Mouse (Mus musculus): ENCODE results near the gene Arhgef7. TPM values are rescaled to one million over a fixed set of nuclear protein-coding genes. Genes with fewer than 3 reads are reported as not detected.

Gene Arhgef7
- polyA plus RNA-seq, 1 experiment from 2014 or later, result 10.1 TPM

- ATAC-seq (ENCODE audit: low read depth), result no peak
- no peak overlapping the region for H3K9ac ChIP-seq (ENCODE audit: low read depth, low read length)
These were observed 30.1 kb upstream of the Arhgef7 start for GRCm38 (mm10) chr8:11697467-11697866.

DNA sequence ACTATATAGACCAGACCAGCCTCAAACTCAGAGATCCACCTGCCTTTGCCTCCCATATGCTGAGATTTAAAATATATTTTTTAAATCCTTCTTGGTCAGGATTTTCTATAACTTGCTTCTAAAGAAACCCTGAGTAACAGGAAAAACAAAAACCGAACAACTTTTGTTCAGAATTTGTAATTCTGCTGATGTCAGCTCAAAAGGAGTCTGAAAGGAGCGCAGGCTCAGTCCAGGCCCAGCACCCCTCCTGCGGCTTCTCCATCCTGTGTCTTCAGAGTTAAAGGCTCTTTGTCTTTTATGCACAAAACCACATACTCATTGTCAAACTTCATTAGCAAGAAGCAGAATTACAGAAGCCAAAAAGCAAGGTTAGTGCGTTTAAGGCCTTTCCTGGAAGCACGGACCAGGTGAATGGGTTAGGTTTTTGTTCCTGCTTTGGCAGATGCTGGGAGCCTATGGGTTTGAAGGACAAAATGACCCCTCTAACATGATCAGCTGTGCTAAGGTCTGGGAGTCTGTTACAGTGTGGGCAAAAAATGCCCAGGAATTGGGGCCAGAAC is 28.0 kb upstream of the Arhgef7 start:
- WGBS (ENCODE audit: insufficient replicate concordance), result 66% methylated on average over 5 of the region's 5 CpGs
- Histone ChIP-seq H3K36me3 (ENCODE audit: control insufficient read depth, insufficient read depth) (no peaks in the 10 kb centered on the region), H3K9ac (ENCODE audit: low read depth, low read length) (no peak overlapping the region), H3K27me3 (ENCODE audit: control insufficient read depth, insufficient read depth, low read depth, low read length) (no peaks in the 10 kb centered on the region), H3K4me2 (ENCODE audit: low read depth, low read length) (no peak overlapping the region), H3K4me3 (ENCODE audit: low read depth, low read length) (no peak overlapping the region), H3K27ac (ENCODE audit: low read length) (no peak overlapping the region), H3K4me1 (ENCODE audit: control insufficient read depth, low read depth, low read length) (no peaks in the 10 kb centered on the region; the same call in 1 of the 2 replicates), H3K9me3 (replicated peaks; ENCODE audit: control insufficient read depth, low read length) (no peaks in the 10 kb centered on the region)
- ATAC-seq (ENCODE audit: low read depth), result no peak

More at GRCm38 (mm10) chr8:11697467-11697866, 30.1 kb upstream of the Arhgef7 start:
- WGBS (ENCODE audit: insufficient replicate concordance), result 70% methylated on average over 7 of the region's 7 CpGs
- Histone ChIP-seq H3K4me2 (ENCODE audit: low read depth, low read length) (no peak overlapping the region), H3K4me1 (ENCODE audit: control insufficient read depth, low read depth, low read length) (no peaks in the 10 kb centered on the region; the same call in 1 of the 2 replicates), H3K9me3 (replicated peaks; ENCODE audit: control insufficient read depth, low read length) (no peaks in the 10 kb centered on the region), H3K4me3 (ENCODE audit: low read depth, low read length) (no peak overlapping the region), H3K36me3 (ENCODE audit: control insufficient read depth, insufficient read depth) (no peaks in the 10 kb centered on the region), H3K27ac (ENCODE audit: low read length) (no peak overlapping the region), H3K27me3 (ENCODE audit: control insufficient read depth, insufficient read depth, low read depth, low read length) (no peaks in the 10 kb centered on the region)

GRCm38 (mm10) chr8:11700060-11701032 is 27.2 kb upstream of the Arhgef7 start:
- WGBS (ENCODE audit: insufficient replicate concordance), result 35% methylated on average over 26 of the region's 26 CpGs

GRCm38 (mm10) chr8:11701033-11701362 is 26.5 kb upstream of the Arhgef7 start, which contains the start of gene 1700016D06Rik:
1700016D06Rik (minus strand) TSS chr8:11701063.
- Histone ChIP-seq H3K27me3 (ENCODE audit: control insufficient read depth, insufficient read depth, low read depth, low read length) (no peaks in the 10 kb centered on the region), H3K4me3 (ENCODE audit: low read depth, low read length) (no peak within 1 kb of the TSS), H3K4me1 (ENCODE audit: control insufficient read depth, low read depth, low read length) (no peaks in the 10 kb centered on the region; the same call in 1 of the 2 replicates), H3K4me2 (ENCODE audit: low read depth, low read length) (0 out of 2 replicates have a peak within 1 kb of the TSS, but pooled peaks have one; percentile 8), H3K9ac (ENCODE audit: low read depth, low read length) (no peak within 1 kb of the TSS), H3K36me3 (ENCODE audit: control insufficient read depth, insufficient read depth) (no peaks in the 10 kb centered on the region), H3K27ac (ENCODE audit: low read length) (no peak within 1 kb of the TSS), H3K9me3 (replicated peaks; ENCODE audit: control insufficient read depth, low read length) (no peaks in the 10 kb centered on the region)
- WGBS (ENCODE audit: insufficient replicate concordance), result 32% methylated on average over 6 of the region's 6 CpGs
- ATAC-seq (ENCODE audit: low read depth), result no peak

More at GRCm38 (mm10) chr8:11700060-11701032, 27.2 kb upstream of the Arhgef7 start:
- ATAC-seq (ENCODE audit: low read depth), result peak; percentile 58
- no peaks in the 10 kb centered on the region for H3K36me3 ChIP-seq (ENCODE audit: control insufficient read depth, insufficient read depth)
- H3K27me3 ChIP-seq (ENCODE audit: control insufficient read depth, insufficient read depth, low read depth, low read length), result no peaks in the 10 kb centered on the region
- 0 out of 2 replicates have a peak overlapping the region, but pooled peaks have one; percentile 8 for H3K4me2 ChIP-seq (ENCODE audit: low read depth, low read length)
- no peak overlapping the region for H3K27ac ChIP-seq (ENCODE audit: low read length)
- no peak overlapping the region for H3K9ac ChIP-seq (ENCODE audit: low read depth, low read length)
- no peaks in the 10 kb centered on the region; the same call in 1 of the 2 replicates for H3K4me1 ChIP-seq (ENCODE audit: control insufficient read depth, low read depth, low read length)
- H3K9me3 ChIP-seq (replicated peaks; ENCODE audit: control insufficient read depth, low read length), result no peaks in the 10 kb centered on the region
- no peak overlapping the region for H3K4me3 ChIP-seq (ENCODE audit: low read depth, low read length)

GRCm38 (mm10) chr8:11701428-11701827 is 26.1 kb upstream of the Arhgef7 start:
- Histone ChIP-seq H3K9me3 (replicated peaks; ENCODE audit: control insufficient read depth, low read length) (no peaks in the 10 kb centered on the region), H3K27me3 (ENCODE audit: control insufficient read depth, insufficient read depth, low read depth, low read length) (no peaks in the 10 kb centered on the region), H3K4me3 (ENCODE audit: low read depth, low read length) (no peak overlapping the region), H3K9ac (ENCODE audit: low read depth, low read length) (no peak overlapping the region), H3K4me2 (ENCODE audit: low read depth, low read length) (no peak overlapping the region), H3K36me3 (ENCODE audit: control insufficient read depth, insufficient read depth) (no peaks in the 10 kb centered on the region), H3K27ac (ENCODE audit: low read length) (no peak overlapping the region), H3K4me1 (ENCODE audit: control insufficient read depth, low read depth, low read length) (no peaks in the 10 kb centered on the region; the same call in 1 of the 2 replicates)
- 58% methylated on average over 6 of the region's 6 CpGs for WGBS (ENCODE audit: insufficient replicate concordance)
- ATAC-seq (ENCODE audit: low read depth), result no peak

- Histone ChIP-seq H3K36me3 (ENCODE audit: control insufficient read depth, insufficient read depth) (no peaks in the 10 kb centered on the region), H3K4me3 (ENCODE audit: low read depth, low read length) (no peak overlapping the region), H3K4me2 (ENCODE audit: low read depth, low read length) (no peak overlapping the region), H3K27ac (ENCODE audit: low read length) (no peak overlapping the region), H3K9me3 (replicated peaks; ENCODE audit: control insufficient read depth, low read length) (no peaks in the 10 kb centered on the region), H3K27me3 (ENCODE audit: control insufficient read depth, insufficient read depth, low read depth, low read length) (no peaks in the 10 kb centered on the region), H3K9ac (ENCODE audit: low read depth, low read length) (no peak overlapping the region), H3K4me1 (ENCODE audit: control insufficient read depth, low read depth, low read length) (peaks cover 3% of the 10 kb centered on the region; the same call in 1 of the 2 replicates)
- ATAC-seq (ENCODE audit: low read depth), result no peak
- 65% methylated on average over 5 of the region's 5 CpGs for WGBS (ENCODE audit: insufficient replicate concordance)
These were observed 23.7 kb upstream of the Arhgef7 start for GRCm38 (mm10) chr8:11703789-11704188.

GRCm38 (mm10) chr8:11704716-11705420 is 22.7 kb upstream of the Arhgef7 start:
- no peak overlapping the region for H3K27ac ChIP-seq (ENCODE audit: low read length)
- ATAC-seq (ENCODE audit: low read depth), result no peak
- WGBS (ENCODE audit: insufficient replicate concordance), result 47% methylated on average over 6 of the region's 6 CpGs

GRCm38 (mm10) chr8:11705818-11706217 is 21.7 kb upstream of the Arhgef7 start:
- no peaks in the 10 kb centered on the region for H3K9me3 ChIP-seq (replicated peaks; ENCODE audit: control insufficient read depth, low read length)
- H3K4me3 ChIP-seq (ENCODE audit: low read depth, low read length), result no peak overlapping the region
- no peak for ATAC-seq (ENCODE audit: low read depth)
- no peak overlapping the region for H3K27ac ChIP-seq (ENCODE audit: low read length)
- peaks cover 7% of the 10 kb centered on the region for H3K4me1 ChIP-seq (ENCODE audit: control insufficient read depth, low read depth, low read length)
- H3K27me3 ChIP-seq (ENCODE audit: control insufficient read depth, insufficient read depth, low read depth, low read length), result no peaks in the 10 kb centered on the region
- 77% methylated on average over 12 of the region's 12 CpGs for WGBS (ENCODE audit: insufficient replicate concordance)
- no peak overlapping the region for H3K4me2 ChIP-seq (ENCODE audit: low read depth, low read length)
- H3K9ac ChIP-seq (ENCODE audit: low read depth, low read length), result no peak overlapping the region
- no peaks in the 10 kb centered on the region for H3K36me3 ChIP-seq (ENCODE audit: control insufficient read depth, insufficient read depth)

More at GRCm38 (mm10) chr8:11704716-11705420, 22.7 kb upstream of the Arhgef7 start:
- H3K9ac ChIP-seq (ENCODE audit: low read depth, low read length), result no peak overlapping the region
- H3K4me1 ChIP-seq (ENCODE audit: control insufficient read depth, low read depth, low read length), result peaks cover 6% of the 10 kb centered on the region; the same call in 1 of the 2 replicates
- no peaks in the 10 kb centered on the region for H3K27me3 ChIP-seq (ENCODE audit: control insufficient read depth, insufficient read depth, low read depth, low read length)
- no peak overlapping the region for H3K4me3 ChIP-seq (ENCODE audit: low read depth, low read length)
- no peak overlapping the region for H3K4me2 ChIP-seq (ENCODE audit: low read depth, low read length)
- H3K9me3 ChIP-seq (replicated peaks; ENCODE audit: control insufficient read depth, low read length), result no peaks in the 10 kb centered on the region
- no peaks in the 10 kb centered on the region for H3K36me3 ChIP-seq (ENCODE audit: control insufficient read depth, insufficient read depth)
